Comparison of ENCODE assay signal across 8 mouse cellular contexts in the genomic region with DNA sequence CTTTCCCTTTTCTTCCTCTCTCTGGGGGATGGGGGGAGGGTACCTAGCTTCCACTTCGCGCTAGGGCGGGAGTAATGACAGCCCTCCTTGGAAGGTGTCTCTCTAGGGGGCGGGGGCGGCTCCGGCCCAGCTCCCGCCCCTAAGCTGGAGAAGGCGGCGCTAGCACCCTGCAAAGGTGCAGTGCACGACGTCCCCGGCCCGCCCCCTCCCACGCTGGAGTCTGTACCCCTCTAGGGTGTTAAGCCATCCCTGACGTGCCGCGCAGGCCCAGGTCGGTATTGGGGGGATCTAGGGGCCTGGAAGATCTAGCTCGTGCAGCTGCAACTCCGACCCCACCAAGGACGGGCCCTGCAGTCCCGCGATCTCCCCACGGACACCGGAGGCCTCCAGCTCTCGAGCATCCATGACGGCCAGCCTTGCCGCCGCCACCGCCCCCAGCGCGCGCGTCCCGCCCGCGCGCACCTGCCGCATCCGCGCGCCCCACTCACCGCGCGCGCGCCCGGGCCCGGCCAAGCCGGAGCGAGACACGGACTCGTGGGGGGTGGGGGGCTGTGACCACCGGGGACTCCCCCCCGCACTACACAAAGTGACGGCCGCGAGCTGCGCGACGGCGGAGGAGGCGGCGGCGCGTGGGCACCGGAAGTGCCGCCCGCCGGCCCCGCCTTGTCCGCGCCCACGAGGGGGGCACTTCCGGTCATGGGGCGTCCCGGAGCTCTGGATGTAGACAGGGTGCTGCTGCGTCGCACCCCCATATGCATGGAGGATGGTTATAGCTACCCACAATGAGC. TPM values are rescaled to one million over a fixed set of nuclear protein-coding genes. Genes with fewer than 3 reads are reported as not detected.
DNase-seq lines count a peak whose midpoint lies in the region; ATAC-seq and TF ChIP-seq lines count a peak whose summit lies in the region.

A gene (minus strand): TSS at position 660 of the 788 bp plus-strand sequence.

- DNase-seq in gastrocnemius, postnatal 14 days: peak; percentile 78
- DNase-seq in induced T-regulatory cell, adult 2 months (ENCODE audit: low read depth): peak; percentile 64
- DNase-seq in left cerebral cortex, postnatal 10 days (ENCODE audit: extremely low spot score in 1 of 2, low spot score in 2 of 2): peak; percentile 56 to 87
- peak; percentile 85 to 87 for DNase-seq in right cerebral cortex, postnatal 10 days (ENCODE audit: low spot score in 2 of 2)
- DNase-seq in urinary bladder, postnatal 4 days (ENCODE audit: low spot score in 2 of 2): peak; percentile 57 to 70

- peak; percentile 69 for ATAC-seq in activated CD4-positive, CD25-positive, alpha-beta regulatory T cell, adult 4 months

- H3K36me3 ChIP-seq in megakaryocyte, embryonic 14.5 days (replicated peaks; ENCODE audit: low read length): no peaks in the 10 kb centered on the region

- H3K4me1 ChIP-seq in cortical plate, adult 2 months (ENCODE audit: control insufficient read depth, insufficient read depth, low read length): peaks cover 7% of the 10 kb centered on the region
- peaks cover 44% of the 10 kb centered on the region for H3K4me1 ChIP-seq in megakaryocyte, embryonic 14.5 days

- H3K9me3 ChIP-seq in megakaryocyte, embryonic 14.5 days: no peaks in the 10 kb centered on the region

- H3K27me3 ChIP-seq in megakaryocyte, embryonic 14.5 days (replicated peaks): peaks cover 73% of the 10 kb centered on the region

- peak within 1 kb of the TSS; percentile 75 for H3K4me3 ChIP-seq in cortical plate, adult 2 months (ENCODE audit: insufficient read depth, low read length)
- H3K4me3 ChIP-seq in megakaryocyte, embryonic 14.5 days (replicated peaks): peak within 1 kb of the TSS; percentile 97

- H3K27ac ChIP-seq in cortical plate, adult 2 months (ENCODE audit: insufficient read depth, low read length): peak within 1 kb of the TSS; percentile 97

- TF ChIP-seq CTCF in cortical plate, adult 2 months (IDR thresholded peaks at IDR 0.05; ENCODE audit: extremely low read depth, insufficient read depth, low read length): no peak

- peak; percentile 90 for TF ChIP-seq POLR2A in cortical plate, adult 2 months (IDR thresholded peaks at IDR 0.05; ENCODE audit: extremely low read depth, insufficient read depth, low read length)

- intact Hi-C loops in gastrocnemius, postnatal 14 days (cut with DNase I; ENCODE audit: low total_unique reads): no loop called here
- intact Hi-C loops in left cerebral cortex, postnatal 10 days (cut with DNase I): no loop called here

RNA-seq across cellular contexts. Expression of the gene that starts here (rescaled TPM):
- polyA plus RNA-seq in activated CD4-positive, CD25-positive, alpha-beta regulatory T cell, adult 4 months (2017; shearing (Covaris generic)): under 1 TPM; 0.19 to 0.25 TPM
- polyA plus RNA-seq in cortical plate, adult 2 months (2012; rRNA removed): 13.9 and 15.8 TPM in 2 replicates
- total RNA-seq in gastrocnemius, postnatal 14 days (2021): 1 to 10 TPM; 2.8 to 3.5 TPM
- total RNA-seq in left cerebral cortex, postnatal 10 days (2021): 10 to 100 TPM; 22.6 to 23.6 TPM
- 1.1 and 1.7 TPM in 2 replicates for polyA plus RNA-seq in megakaryocyte, embryonic 14.5 days (2012; ENCODE audit: insufficient read depth, low replicate concordance)

Comparison
In these comparisons a context has a peak if more than half of its experiments do, and no peak if none do; other contexts are left out.
1. Peak in every context shown above with its lines: DNase-seq, ATAC-seq, H3K4me3 ChIP-seq and H3K27ac ChIP-seq.
2. RNA of the gene that starts here (total RNA-seq): 22.6 to 23.6 TPM in left cerebral cortex, postnatal 10 days; 2.8 to 3.5 TPM in gastrocnemius, postnatal 14 days; every median in the first group is over 4 times any median in the second.
3. Peak in ATAC-seq in activated CD4-positive, CD25-positive, alpha-beta regulatory T cell, adult 4 months; RNA of the gene not detected or under 1 TPM.